Mouse (Mus musculus): Measurements from ENCODE around the gene Prkcb. TPM values are rescaled to one million over a fixed set of nuclear protein-coding genes. Genes with fewer than 3 reads are reported as not detected.

Gene Prkcb
- total RNA-seq, 2 experiments from 2014 or later, result 3.6 to 11.4 TPM

GRCm38 (mm10) chr7:122352566-122353277, 64.2 kb downstream of the Prkcb start:
- peak; percentile 65; the same call in 1 of the 2 replicates for ATAC-seq (replicated peaks; ENCODE audit: low FRiP score, low TSS enrichment, poor library complexity, severe bottlenecking)

DNA sequence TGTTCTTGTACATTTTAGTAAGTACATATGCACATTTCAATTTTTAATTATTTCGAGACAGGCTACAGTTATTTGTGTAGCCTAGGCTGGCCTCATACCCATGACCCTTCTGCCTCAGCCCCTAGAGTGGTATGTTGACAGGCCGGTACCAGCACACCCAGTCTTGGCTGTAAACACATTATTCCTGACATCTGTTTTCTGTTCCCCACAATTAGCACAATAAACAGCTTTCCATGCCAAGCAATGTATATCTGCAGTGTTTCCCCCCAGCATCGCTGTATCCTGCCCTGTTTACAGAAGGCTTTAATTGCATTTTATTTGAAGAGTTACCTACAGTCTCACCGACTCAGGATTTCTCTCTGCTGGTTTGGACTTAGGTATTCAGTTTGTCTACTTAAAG, 64.8 kb downstream of the Prkcb start:
- ATAC-seq (replicated peaks; ENCODE audit: low FRiP score, low TSS enrichment, poor library complexity, severe bottlenecking), result no peak

- no peak for ATAC-seq (replicated peaks; ENCODE audit: low FRiP score, low TSS enrichment, poor library complexity, severe bottlenecking)
These were observed 68.4 kb downstream of the Prkcb start for GRCm38 (mm10) chr7:122356941-122357340.

DNA sequence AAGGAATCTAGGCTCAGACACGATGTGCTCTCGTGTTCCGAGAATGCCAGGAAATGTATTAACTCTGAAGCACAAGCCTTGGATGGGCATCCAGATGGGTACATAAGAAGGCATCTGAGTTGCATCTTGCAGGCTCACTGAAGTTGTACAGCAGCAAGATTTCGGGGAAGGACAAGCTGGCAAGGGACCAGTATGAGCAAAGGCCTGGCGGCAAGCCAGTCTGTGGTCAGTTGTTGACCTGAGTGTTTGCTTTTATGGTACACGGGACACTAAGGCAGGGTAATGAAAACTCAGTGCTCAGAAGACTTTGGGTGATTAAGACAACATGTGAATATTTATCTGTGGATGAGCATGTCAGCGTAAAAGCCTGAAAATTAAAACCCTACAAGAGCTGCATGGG, 69.3 kb downstream of the Prkcb start:
- no peak for ATAC-seq (replicated peaks; ENCODE audit: low FRiP score, low TSS enrichment, poor library complexity, severe bottlenecking)

DNA sequence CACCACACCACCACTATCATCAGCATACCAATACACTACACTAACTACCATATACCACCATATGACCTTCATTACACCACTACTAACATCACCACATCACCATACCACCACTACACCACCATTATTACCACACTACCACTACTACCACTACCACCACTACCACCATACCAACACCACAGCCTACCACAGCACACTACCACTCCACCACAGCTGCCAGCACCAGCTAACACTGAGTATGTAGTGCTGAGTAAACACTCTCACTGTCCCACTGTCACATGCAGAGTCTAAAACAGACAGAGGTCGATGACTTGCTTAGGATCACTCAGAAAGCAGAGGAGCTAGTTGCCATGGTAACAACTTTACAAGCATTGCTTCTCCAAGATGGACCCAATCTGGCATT, 78.1 kb downstream of the Prkcb start:
- no peak for ATAC-seq (replicated peaks; ENCODE audit: low FRiP score, low TSS enrichment, poor library complexity, severe bottlenecking)

- ATAC-seq (replicated peaks; ENCODE audit: low FRiP score, low TSS enrichment, poor library complexity, severe bottlenecking), result no peak
These were observed 78.9 kb downstream of the Prkcb start for GRCm38 (mm10) chr7:122367303-122368007.

GRCm38 (mm10) chr7:122370488-122370887, 81.9 kb downstream of the Prkcb start:
- ATAC-seq (replicated peaks; ENCODE audit: low FRiP score, low TSS enrichment, poor library complexity, severe bottlenecking), result no peak

GRCm38 (mm10) chr7:122371947-122372346, 83.4 kb downstream of the Prkcb start:
- no peak for ATAC-seq (replicated peaks; ENCODE audit: low FRiP score, low TSS enrichment, poor library complexity, severe bottlenecking)

GRCm38 (mm10) chr7:122372349-122372748, 83.8 kb downstream of the Prkcb start:
- ATAC-seq (replicated peaks; ENCODE audit: low FRiP score, low TSS enrichment, poor library complexity, severe bottlenecking), result no peak

GRCm38 (mm10) chr7:122376845-122377244, 88.3 kb downstream of the Prkcb start:
- ATAC-seq (replicated peaks; ENCODE audit: low FRiP score, low TSS enrichment, poor library complexity, severe bottlenecking), result no peak

DNA sequence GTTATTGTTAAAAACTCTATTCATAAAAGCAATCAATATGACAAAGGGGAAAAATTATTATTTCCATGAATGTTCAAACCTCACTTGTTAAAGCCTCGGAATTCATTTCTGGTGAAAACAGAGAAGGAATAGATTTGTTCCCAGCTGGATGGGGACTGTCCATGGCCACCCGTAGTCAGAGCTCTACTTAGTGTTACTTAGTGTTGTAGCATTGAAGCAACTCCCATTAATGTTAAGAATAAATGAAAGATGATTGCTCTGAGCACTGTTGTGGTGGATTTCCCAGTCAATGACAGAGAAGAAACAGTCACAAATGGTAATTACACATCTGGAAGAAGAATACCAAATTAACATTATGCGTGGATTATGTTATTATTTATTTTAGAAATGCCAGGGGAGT, 89.4 kb downstream of the Prkcb start:
- no peak for ATAC-seq (replicated peaks; ENCODE audit: low FRiP score, low TSS enrichment, poor library complexity, severe bottlenecking)

- 0 out of 2 replicates have a peak, but pooled peaks have one; percentile 18 for ATAC-seq (replicated peaks; ENCODE audit: low FRiP score, low TSS enrichment, poor library complexity, severe bottlenecking)
These were observed 89.9 kb downstream of the Prkcb start for GRCm38 (mm10) chr7:122378473-122378872.

DNA sequence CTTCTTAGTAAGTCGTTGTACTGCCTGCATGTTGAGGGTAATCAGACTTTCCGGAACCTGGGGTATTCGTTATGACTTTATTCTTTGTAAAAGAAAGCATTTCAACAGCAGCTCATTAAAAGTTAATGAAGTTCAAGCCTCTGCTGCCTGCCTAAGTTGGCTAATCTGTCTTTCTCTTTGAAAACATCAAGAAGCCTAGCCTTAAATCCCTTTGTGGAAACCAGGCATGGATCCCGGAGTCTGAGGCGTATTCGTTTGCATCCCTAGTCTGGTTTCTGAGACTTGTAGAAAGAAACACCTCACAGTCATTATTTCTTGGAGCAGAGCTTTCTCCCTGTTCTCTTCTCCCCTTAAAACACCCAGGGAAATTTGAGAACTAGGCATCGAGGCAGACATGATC, 90.7 kb downstream of the Prkcb start:
- ATAC-seq (replicated peaks; ENCODE audit: low FRiP score, low TSS enrichment, poor library complexity, severe bottlenecking), result no peak

- no peak for ATAC-seq (replicated peaks; ENCODE audit: low FRiP score, low TSS enrichment, poor library complexity, severe bottlenecking)
These were observed 92.0 kb downstream of the Prkcb start for GRCm38 (mm10) chr7:122380336-122381130.

- ATAC-seq (replicated peaks; ENCODE audit: low FRiP score, low TSS enrichment, poor library complexity, severe bottlenecking), result no peak
These were observed 93.0 kb downstream of the Prkcb start for GRCm38 (mm10) chr7:122381560-122381959.

GRCm38 (mm10) chr7:122383260-122383659, 94.7 kb downstream of the Prkcb start:
- ATAC-seq (replicated peaks; ENCODE audit: low FRiP score, low TSS enrichment, poor library complexity, severe bottlenecking), result no peak

DNA sequence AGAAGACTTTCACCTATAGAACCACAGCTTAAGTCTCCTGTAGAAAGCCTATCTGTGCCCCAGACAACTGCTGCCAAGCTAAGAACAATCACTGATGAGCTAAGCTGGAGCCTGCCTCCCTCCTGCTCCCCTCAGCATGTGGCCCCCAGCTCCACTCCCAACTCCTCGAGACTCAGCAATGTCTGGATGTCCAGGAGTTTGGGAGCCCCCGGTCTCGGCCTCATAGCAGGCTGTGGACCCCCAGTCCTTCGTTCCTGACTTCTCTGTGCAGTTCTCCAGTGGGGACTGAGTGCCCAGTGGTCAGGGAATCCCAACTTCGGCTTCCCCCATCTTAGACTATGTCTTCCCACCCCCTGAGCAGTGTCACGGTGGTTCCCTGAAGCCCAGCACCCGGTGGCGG, 96.3 kb downstream of the Prkcb start:
- ATAC-seq (replicated peaks; ENCODE audit: low FRiP score, low TSS enrichment, poor library complexity, severe bottlenecking), result no peak

DNA sequence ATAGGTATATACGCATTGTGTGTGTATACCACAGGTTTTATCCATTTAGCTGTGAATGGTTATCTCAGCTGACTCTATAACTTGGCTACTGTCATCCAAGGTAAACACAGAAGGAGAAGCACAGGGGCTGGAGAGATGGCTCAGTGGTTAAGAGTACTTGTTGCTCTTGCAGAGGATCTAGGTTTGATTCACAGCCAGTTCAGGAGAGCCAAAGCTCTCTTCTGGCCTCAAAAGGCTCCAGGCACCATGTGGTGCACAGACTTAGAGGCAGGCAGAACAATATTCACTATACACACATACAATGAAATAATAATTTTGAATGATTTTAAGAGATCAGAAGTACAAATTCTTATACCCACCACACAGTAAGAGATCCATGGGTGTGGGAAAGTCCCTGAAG, 98.0 kb downstream of the Prkcb start:
- ATAC-seq (replicated peaks; ENCODE audit: low FRiP score, low TSS enrichment, poor library complexity, severe bottlenecking), result no peak

- no peak for ATAC-seq (replicated peaks; ENCODE audit: low FRiP score, low TSS enrichment, poor library complexity, severe bottlenecking)
These were observed 99.3 kb downstream of the Prkcb start for GRCm38 (mm10) chr7:122387896-122388295.

DNA sequence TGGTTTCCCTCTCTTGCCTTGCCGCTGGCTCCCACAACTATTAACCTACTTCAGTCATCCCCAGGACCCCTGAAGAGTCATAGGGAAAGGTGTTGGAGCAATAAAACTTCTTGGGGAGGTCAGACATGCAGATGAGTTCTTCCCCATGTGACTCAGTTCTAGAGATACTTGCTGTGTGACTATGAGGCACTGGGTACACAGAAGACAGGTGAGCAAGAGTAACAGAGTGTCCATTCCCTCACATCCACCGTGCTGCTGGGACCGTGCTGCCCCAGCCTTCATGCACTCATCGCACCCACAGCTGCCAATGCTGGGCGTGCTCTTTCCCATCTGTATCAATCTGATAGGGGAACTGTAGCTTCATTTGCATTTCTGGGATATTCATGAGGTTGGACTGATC, 100.3 kb downstream of the Prkcb start:
- ATAC-seq (replicated peaks; ENCODE audit: low FRiP score, low TSS enrichment, poor library complexity, severe bottlenecking), result no peak; the same call in 1 of the 2 replicates
